Mouse (Mus musculus) neural tube, embryonic 11.5 days (tissue): Measurements from ENCODE around the gene Sap30. TPM values are rescaled to one million over a fixed set of nuclear protein-coding genes. Genes with fewer than 3 reads are reported as not detected.

Experiments used
- ATAC-seq: fragments of 200-750 bp; cut with Nextera tagmentation; 2 replicates; pipeline ENCODE4 v1.8.0; 2017; ENCODE audit warnings: moderate number of reproducible peaks, mild to moderate bottlenecking, moderate TSS enrichment, moderate library complexity; ENCODE audit not compliant: insufficient read depth, low FRiP score, low TSS enrichment
- DNase-seq: peaks from one replicate; pipeline ENCODE4 v3.0.0-alpha.2; 2015; ENCODE audit warnings: low spot score
- H3K27ac ChIP-seq: fragments of 300-500 bp; sonication (generic); 2 replicates; pipeline ENCODE4 v1.5.1; 2014; ENCODE audit warnings: low read depth, mild to moderate bottlenecking, low read length
- H3K27me3 ChIP-seq: fragments of 300-500 bp; sonication (generic); 2 replicates; pipeline ENCODE4 v1.6.1; 2014; ENCODE audit warnings: mild to moderate bottlenecking, low read length, mixed read lengths; ENCODE audit not compliant: control insufficient read depth, insufficient read depth
- H3K36me3 ChIP-seq: fragments of 300-500 bp; sonication (generic); 2 replicates; pipeline ENCODE4 v1.6.1; 2014; ENCODE audit warnings: mild to moderate bottlenecking, low read length, moderate library complexity, mixed read lengths; ENCODE audit not compliant: control insufficient read depth, insufficient read depth
- H3K4me1 ChIP-seq: fragments of 300-500 bp; sonication (generic); 2 replicates; pipeline ENCODE4 v1.6.1; 2014; ENCODE audit warnings: low read length, mixed read lengths; ENCODE audit not compliant: control insufficient read depth, insufficient read depth
- H3K4me2 ChIP-seq: fragments of 300-500 bp; sonication (generic); 2 replicates; pipeline ENCODE4 v1.6.1; 2014; ENCODE audit warnings: low read depth, mild to moderate bottlenecking, moderate library complexity
- H3K4me3 ChIP-seq: fragments of 300-500 bp; sonication (generic); 2 replicates; pipeline ENCODE4 v1.5.1; 2014; ENCODE audit warnings: low read depth, low read length
- H3K9ac ChIP-seq: fragments of 300-500 bp; sonication (generic); 2 replicates; pipeline ENCODE4 v1.6.1; 2014; ENCODE audit warnings: mild to moderate bottlenecking, low read length
- H3K9me3 ChIP-seq: fragments of 300-500 bp; sonication (generic); 2 replicates; pipeline ENCODE4 v1.6.1; 2016; ENCODE audit warnings: low read length; ENCODE audit not compliant: control insufficient read depth
- WGBS: fragments of 180-500 bp; shearing (Covaris S2); extraction: QIAGEN DNeasy Blood & Tissue Kit; methylation state at CpG from one replicate; pipeline ENCODE4 v1.1.7; 2014; 5-methylcytosine and 5-hydroxymethylcytosine counted together
- polyA plus RNA-seq: library from polyadenylated mRNA; unstranded; fragments of >200 nt; fragmentation: Nextera tagmentation; extraction: Ambion mirVana; gene quantifications from 2 replicates; pipeline ENCODE4 v1.2.1, GENCODE M21; 2014

Gene Sap30
- polyA plus RNA-seq, 1 experiment from 2014 or later = 103 TPM

GRCm38 (mm10) chr8:57441131-57441530, 46.5 kb downstream of the Sap30 start:
- 91% methylated on average over 4 of the region's 4 CpGs for WGBS

GRCm38 (mm10) chr8:57436437-57436796, 51.2 kb downstream of the Sap30 start:
- ATAC-seq (no peak), DNase-seq (no peak)
- Histone ChIP-seq H3K9me3 (no peaks in the 10 kb centered on the region), H3K27ac (no peak overlapping the region), H3K4me3 (no peak overlapping the region), H3K4me2 (no peak overlapping the region), H3K36me3 (no peaks in the 10 kb centered on the region), H3K4me1 (no peaks in the 10 kb centered on the region), H3K9ac (no peak overlapping the region), H3K27me3 (no peaks in the 10 kb centered on the region)
- 83% methylated on average over 9 of the region's 9 CpGs for WGBS

More at GRCm38 (mm10) chr8:57441131-57441530, 46.5 kb downstream of the Sap30 start:
- H3K4me1 ChIP-seq = no peaks in the 10 kb centered on the region
- no peaks in the 10 kb centered on the region for H3K9me3 ChIP-seq
- no peak overlapping the region for H3K27ac ChIP-seq
- no peak overlapping the region for H3K4me3 ChIP-seq
- no peaks in the 10 kb centered on the region for H3K36me3 ChIP-seq
- no peaks in the 10 kb centered on the region for H3K27me3 ChIP-seq
- no peak overlapping the region for H3K9ac ChIP-seq
- DNase-seq (no peak), ATAC-seq (no peak)
- no peak overlapping the region for H3K4me2 ChIP-seq

- H3K4me3 ChIP-seq = no peak overlapping the region
- WGBS = 51% methylated on average over 18 of the region's 18 CpGs
- no peak overlapping the region for H3K27ac ChIP-seq
- no peaks in the 10 kb centered on the region for H3K36me3 ChIP-seq
- ATAC-seq (no peak), DNase-seq (no peak)
- H3K9ac ChIP-seq = no peak overlapping the region
- H3K4me2 ChIP-seq = no peak overlapping the region
- no peaks in the 10 kb centered on the region for H3K9me3 ChIP-seq
- H3K4me1 ChIP-seq = no peaks in the 10 kb centered on the region
- H3K27me3 ChIP-seq = no peaks in the 10 kb centered on the region
These were observed 51.8 kb downstream of the Sap30 start for GRCm38 (mm10) chr8:57435768-57436436.

- H3K4me2 ChIP-seq = no peak overlapping the region
- ATAC-seq = no peak
- no peaks in the 10 kb centered on the region for H3K27me3 ChIP-seq
- no peaks in the 10 kb centered on the region for H3K36me3 ChIP-seq
- H3K4me3 ChIP-seq = no peak overlapping the region
- no peak overlapping the region for H3K9ac ChIP-seq
- H3K4me1 ChIP-seq = no peaks in the 10 kb centered on the region
- no peaks in the 10 kb centered on the region for H3K9me3 ChIP-seq
- H3K27ac ChIP-seq = no peak overlapping the region
- WGBS = 81% methylated on average over 5 of the region's 5 CpGs
- no peak for DNase-seq
These were observed 54.9 kb downstream of the Sap30 start for GRCm38 (mm10) chr8:57432802-57433201.

Other genes starting within 250 kb of the Sap30 start
- 0.20 TPM in 1 of 2 replicates, not detected in the other for gene Hand2, start 166.9 kb downstream of the Sap30 start, polyA plus RNA-seq
- gene Scrg1, start 31.9 kb downstream of the Sap30 start, polyA plus RNA-seq = 1.5 and 1.9 TPM in 2 replicates
- gene Hmgb2, start 24.0 kb upstream of the Sap30 start, polyA plus RNA-seq = 388 and 468 TPM in 2 replicates
- 19.8 and 20.1 TPM in 2 replicates for gene Galnt7, start 165.2 kb upstream of the Sap30 start, polyA plus RNA-seq